Mouse (Mus musculus) macrophage (primary cell): ENCODE measurements around the gene Ptms. TPM values are rescaled to one million over a fixed set of nuclear protein-coding genes. Genes with fewer than 3 reads are reported as not detected.
A peak's percentile ranks its signal among the peaks of the same experiment; 100 is the strongest.

ENCODE experiments used
- H3K27ac ChIP-seq: fragments of 350-480 bp; formaldehyde crosslinking; 2 replicates; pipeline ENCODE4 v1.9.0; 2021
- H3K36me3 ChIP-seq: fragments of 350-480 bp; formaldehyde crosslinking; 2 replicates; pipeline ENCODE4 v1.9.0; 2021; ENCODE audit errors: inconsistent target
- H3K4me3 ChIP-seq: fragments of 350-480 bp; formaldehyde crosslinking; 2 replicates; pipeline ENCODE4 v1.9.0; 2021; ENCODE audit errors: inconsistent target
- H3K79me2 ChIP-seq: fragments of 350-480 bp; formaldehyde crosslinking; 2 replicates; pipeline ENCODE4 v1.9.0; 2021; ENCODE audit errors: inconsistent target
- WGBS: methylation state at CpG from one replicate; pipeline ENCODE4 v1.1.7; 2026; ENCODE audit warnings: inconsistent platforms; ENCODE audit not compliant: missing documents; 5-methylcytosine and 5-hydroxymethylcytosine counted together
- polyA plus RNA-seq: library from polyadenylated mRNA; stranded (reverse); fragments of 250-400 nt; gene quantifications from 3 replicates; pipeline ENCODE4 v1.2.4, GENCODE M21; 2018; ENCODE audit warnings: inconsistent platforms
- total RNA-seq, 78 experiments: library from RNA; depleted of rRNA; stranded (reverse); fragments of 250-400 nt; gene quantifications; 1 replicate in 9 of 78; 2 replicates in 24 of 78; 3 replicates in 43 of 78; 4 replicates in 2 of 78; pipeline ENCODE4 v1.2.4; 2018; ENCODE audit warnings: inconsistent platforms in 56 of 78

Ptms gene
- 100 to 1,000 TPM in 24 of 26 experiments, 10 to 100 TPM in 2; 64.6 to 536 (median 324) TPM for total RNA-seq (2018; cell fraction: chromatin; rRNA removed)
- total RNA-seq (2018; cell fraction: cytosol; rRNA removed), result 1,000 to 10,000 TPM; 1,151 to 2,439 (median 1,695) TPM
- total RNA-seq (2018; cell fraction: nucleus; rRNA removed), result 1,000 to 10,000 TPM in 7 of 26 experiments, 100 to 1,000 TPM in 19; 360 to 1,431 (median 727) TPM
- 540 to 1,227 TPM (median 1,212 TPM) in 3 replicates for polyA plus RNA-seq

- H3K27ac ChIP-seq, result peak within 1 kb of the TSS; percentile 75
- H3K4me3 ChIP-seq, result no peak within 1 kb of the TSS
- H3K36me3 ChIP-seq, result peaks cover 9% of the 10 kb centered on the region; the same call in 1 of the 2 replicates
- H3K79me2 ChIP-seq, result peaks cover 23% of the 10 kb centered on the region
- 33% methylated on average over 11 of the region's 13 CpGs for WGBS
Measured at GRCm38 (mm10) chr6:124919695-124920317, at the start of gene Ptms. Gene Ptms, minus strand, starts transcription at chr6:124920103.

GRCm38 (mm10) chr6:124967766-124968165, 47.9 kb upstream of the Ptms start:
- WGBS, result 82% methylated on average over 4 of the region's 4 CpGs
- Histone ChIP-seq H3K79me2 (peaks cover 30% of the 10 kb centered on the region), H3K36me3 (no peaks in the 10 kb centered on the region), H3K27ac (no peak overlapping the region), H3K4me3 (no peak overlapping the region)

GRCm38 (mm10) chr6:124966466-124967118, 46.7 kb upstream of the Ptms start:
- H3K36me3 ChIP-seq, result peaks cover 8% of the 10 kb centered on the region
- peaks cover 33% of the 10 kb centered on the region for H3K79me2 ChIP-seq
- 88% methylated on average over 6 of the region's 7 CpGs for WGBS
- H3K27ac ChIP-seq, result peak overlapping the region; percentile 95
- peak overlapping the region; percentile 85 for H3K4me3 ChIP-seq

- H3K27ac ChIP-seq, result peak overlapping the region; percentile 95
- peak overlapping the region; percentile 85 for H3K4me3 ChIP-seq
- peaks cover 33% of the 10 kb centered on the region for H3K79me2 ChIP-seq
- H3K36me3 ChIP-seq, result peaks cover 17% of the 10 kb centered on the region
- 1% methylated on average over 15 of the region's 15 CpGs for WGBS
Measured at GRCm38 (mm10) chr6:124965747-124966146, 45.8 kb upstream of the Ptms start.

GRCm38 (mm10) chr6:124965088-124965719, 45.3 kb upstream of the Ptms start, which contains the start of gene Cops7a:
Gene Cops7a, minus strand, starts transcription at chr6:124965538.
- H3K27ac ChIP-seq, result peak within 1 kb of the TSS; percentile 95
- H3K4me3 ChIP-seq, result peak within 1 kb of the TSS; percentile 85
- H3K79me2 ChIP-seq, result peaks cover 33% of the 10 kb centered on the region
- H3K36me3 ChIP-seq, result peaks cover 21% of the 10 kb centered on the region
- 2% methylated on average over 58 of the region's 68 CpGs for WGBS

GRCm38 (mm10) chr6:124964638-124965037, 44.7 kb upstream of the Ptms start:
- Histone ChIP-seq H3K4me3 (peak overlapping the region; percentile 43), H3K79me2 (peaks cover 33% of the 10 kb centered on the region), H3K36me3 (peaks cover 26% of the 10 kb centered on the region), H3K27ac (peak overlapping the region; percentile 62)
- WGBS, result 10% methylated on average over 12 of the region's 16 CpGs

GRCm38 (mm10) chr6:124961021-124961420, 41.1 kb upstream of the Ptms start:
- no peak overlapping the region for H3K4me3 ChIP-seq
- 96% methylated on average over 12 of the region's 12 CpGs for WGBS
- H3K79me2 ChIP-seq, result peaks cover 25% of the 10 kb centered on the region
- peaks cover 35% of the 10 kb centered on the region for H3K36me3 ChIP-seq
- H3K27ac ChIP-seq, result no peak overlapping the region

- Histone ChIP-seq H3K79me2 (peaks cover 25% of the 10 kb centered on the region), H3K36me3 (peaks cover 35% of the 10 kb centered on the region), H3K27ac (no peak overlapping the region), H3K4me3 (no peak overlapping the region)
- WGBS, result 94% methylated on average over 11 of the region's 13 CpGs
Measured at GRCm38 (mm10) chr6:124959960-124960359, 40.1 kb upstream of the Ptms start.

- peaks cover 7% of the 10 kb centered on the region; the same call in 1 of the 2 replicates for H3K79me2 ChIP-seq
- 91% methylated on average over 2 of the region's 3 CpGs for WGBS
- no peak overlapping the region for H3K27ac ChIP-seq
- no peak overlapping the region for H3K4me3 ChIP-seq
- peaks cover 35% of the 10 kb centered on the region for H3K36me3 ChIP-seq
Measured at GRCm38 (mm10) chr6:124958127-124958526, 38.2 kb upstream of the Ptms start.

GRCm38 (mm10) chr6:124955212-124955611, 35.3 kb upstream of the Ptms start:
- H3K36me3 ChIP-seq, result peaks cover 14% of the 10 kb centered on the region
- no peaks in the 10 kb centered on the region for H3K79me2 ChIP-seq
- WGBS, result 94% methylated on average over 4 of the region's 4 CpGs

GRCm38 (mm10) chr6:124953991-124954715, 34.2 kb upstream of the Ptms start:
- Histone ChIP-seq H3K79me2 (no peaks in the 10 kb centered on the region), H3K4me3 (no peak overlapping the region), H3K27ac (no peak overlapping the region), H3K36me3 (peaks cover 4% of the 10 kb centered on the region)
- 90% methylated on average over 2 of the region's 2 CpGs for WGBS

More at GRCm38 (mm10) chr6:124955212-124955611, 35.3 kb upstream of the Ptms start:
- Histone ChIP-seq H3K27ac (no peak overlapping the region), H3K4me3 (no peak overlapping the region)

- H3K4me3 ChIP-seq, result no peak overlapping the region
- H3K36me3 ChIP-seq, result peaks cover 2% of the 10 kb centered on the region; the same call in 1 of the 2 replicates
- H3K79me2 ChIP-seq, result no peaks in the 10 kb centered on the region
- H3K27ac ChIP-seq, result no peak overlapping the region
- WGBS, result 94% methylated on average over 3 of the region's 3 CpGs
Measured at GRCm38 (mm10) chr6:124943526-124943925, 23.6 kb upstream of the Ptms start.

GRCm38 (mm10) chr6:124941679-124942078, 21.8 kb upstream of the Ptms start:
- 90% methylated on average over 1 of the region's 1 CpGs for WGBS

GRCm38 (mm10) chr6:124938554-124938953, 18.7 kb upstream of the Ptms start:
- Histone ChIP-seq H3K4me3 (no peak overlapping the region), H3K27ac (no peak overlapping the region), H3K79me2 (no peaks in the 10 kb centered on the region; the same call in 1 of the 2 replicates), H3K36me3 (peaks cover 34% of the 10 kb centered on the region)
- WGBS, result 91% methylated on average over 7 of the region's 7 CpGs

More at GRCm38 (mm10) chr6:124941679-124942078, 21.8 kb upstream of the Ptms start:
- H3K36me3 ChIP-seq, result peaks cover 4% of the 10 kb centered on the region; the same call in 1 of the 2 replicates
- no peaks in the 10 kb centered on the region for H3K79me2 ChIP-seq
- no peak overlapping the region for H3K27ac ChIP-seq
- no peak overlapping the region for H3K4me3 ChIP-seq
